Mouse (Mus musculus): ENCODE measurements at regions not wholly inside any gene's neighbourhood (a gene's known extent, or its start where the extent isn't known, plus 50 kb on each side); places are given as distances from the start of the nearest gene placed in this dataset.

- Histone ChIP-seq H3K9me3 (no peaks in the 10 kb centered on the region), H3K27me3 (no peaks in the 10 kb centered on the region), H3K9ac (no peak overlapping the region), H3K27ac (no peak overlapping the region), H3K4me3 (no peak overlapping the region), H3K36me3 (no peaks in the 10 kb centered on the region), H3K4me1 (no peaks in the 10 kb centered on the region), H3K4me2 (no peak overlapping the region)
- 69% methylated on average over 2 of the region's 2 CpGs for WGBS
- ATAC-seq (ENCODE audit: borderline replicate concordance, extremely low read depth, low FRiP score, low TSS enrichment), result no peak
These were observed 69.6 kb downstream of the Cldn1 start for GRCm38 (mm10) chr16:26302045-26302444.

DNA sequence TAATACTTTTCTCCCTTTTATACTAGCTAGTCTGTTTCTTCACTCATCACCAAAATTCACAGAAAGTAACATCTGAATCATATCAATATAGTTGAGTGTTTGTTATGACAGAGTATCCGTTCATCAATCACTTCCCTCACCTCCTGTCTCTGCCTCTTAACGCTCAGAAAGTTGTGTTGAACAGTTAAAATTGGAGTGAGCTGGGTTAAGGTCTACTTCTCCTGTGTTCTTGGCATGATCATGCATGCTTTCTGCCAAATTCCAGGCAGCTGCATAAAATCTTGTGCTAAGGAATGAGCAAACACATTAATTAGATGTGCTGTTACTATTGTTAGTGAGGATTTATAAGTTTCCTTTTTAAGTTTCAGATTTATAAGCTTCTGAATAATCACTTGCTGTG, 79.9 kb downstream of the Cldn1 start:
- Histone ChIP-seq H3K27ac (no peak overlapping the region), H3K9ac (no peak overlapping the region), H3K4me1 (0 out of 2 replicates have a peak, but pooled peaks cover 4% of the 10 kb centered on the region), H3K4me2 (no peak overlapping the region), H3K36me3 (no peaks in the 10 kb centered on the region), H3K27me3 (no peaks in the 10 kb centered on the region), H3K4me3 (no peak overlapping the region), H3K9me3 (no peaks in the 10 kb centered on the region)
- peak; percentile 74; the same call in 1 of the 2 replicates for ATAC-seq (ENCODE audit: borderline replicate concordance, extremely low read depth, low FRiP score, low TSS enrichment)
- 34% methylated on average over 2 of the region's 2 CpGs for WGBS

DNA sequence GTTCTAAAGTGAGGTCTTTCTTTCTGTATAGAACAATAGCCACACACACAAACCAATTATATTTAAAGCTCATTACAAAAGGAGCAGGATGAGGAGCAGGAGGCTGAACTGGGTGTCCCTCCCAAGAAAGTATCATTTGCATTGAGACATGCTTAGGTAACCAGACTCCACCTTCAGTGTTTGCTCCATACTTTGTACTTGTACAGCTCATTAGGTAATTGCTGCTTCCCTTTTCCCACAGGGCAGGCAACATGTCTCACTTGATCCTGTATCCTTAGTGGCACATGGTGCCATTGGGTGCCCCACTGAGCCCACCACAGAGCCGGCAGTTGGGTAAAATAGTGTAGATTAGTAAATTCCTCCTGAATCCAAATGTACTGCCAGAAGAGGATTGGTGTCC, 86.0 kb downstream of the Cldn1 start:
- no peaks in the 10 kb centered on the region for H3K9me3 ChIP-seq
- H3K9ac ChIP-seq, result no peak overlapping the region
- H3K27me3 ChIP-seq, result no peaks in the 10 kb centered on the region
- no peaks in the 10 kb centered on the region for H3K4me1 ChIP-seq
- no peak overlapping the region for H3K27ac ChIP-seq
- WGBS, result 87% methylated on average over 1 of the region's 1 CpGs
- no peaks in the 10 kb centered on the region for H3K36me3 ChIP-seq
- no peak for ATAC-seq (ENCODE audit: borderline replicate concordance, extremely low read depth, low FRiP score, low TSS enrichment)
- H3K4me2 ChIP-seq, result no peak overlapping the region
- H3K4me3 ChIP-seq, result no peak overlapping the region

- ATAC-seq (ENCODE audit: borderline replicate concordance, extremely low read depth, low FRiP score, low TSS enrichment), result no peak
- 93% methylated on average over 6 of the region's 6 CpGs for WGBS
- Histone ChIP-seq H3K27me3 (no peaks in the 10 kb centered on the region), H3K4me2 (no peak overlapping the region), H3K9me3 (no peaks in the 10 kb centered on the region), H3K36me3 (no peaks in the 10 kb centered on the region), H3K4me3 (no peak overlapping the region), H3K27ac (no peak overlapping the region), H3K9ac (no peak overlapping the region), H3K4me1 (no peaks in the 10 kb centered on the region)
These were observed 86.9 kb downstream of the Cldn1 start for GRCm38 (mm10) chr16:26284713-26285112.

- Histone ChIP-seq H3K4me1 (no peaks in the 10 kb centered on the region), H3K4me2 (no peak overlapping the region), H3K9me3 (no peaks in the 10 kb centered on the region), H3K9ac (no peak overlapping the region), H3K4me3 (no peak overlapping the region), H3K27me3 (no peaks in the 10 kb centered on the region), H3K27ac (peak overlapping the region; percentile 45), H3K36me3 (no peaks in the 10 kb centered on the region)
- ATAC-seq (ENCODE audit: borderline replicate concordance, extremely low read depth, low FRiP score, low TSS enrichment), result no peak
- 10% methylated on average over 1 of the region's 1 CpGs for WGBS
These were observed 89.2 kb downstream of the Cldn1 start for GRCm38 (mm10) chr16:26282418-26282817.

DNA sequence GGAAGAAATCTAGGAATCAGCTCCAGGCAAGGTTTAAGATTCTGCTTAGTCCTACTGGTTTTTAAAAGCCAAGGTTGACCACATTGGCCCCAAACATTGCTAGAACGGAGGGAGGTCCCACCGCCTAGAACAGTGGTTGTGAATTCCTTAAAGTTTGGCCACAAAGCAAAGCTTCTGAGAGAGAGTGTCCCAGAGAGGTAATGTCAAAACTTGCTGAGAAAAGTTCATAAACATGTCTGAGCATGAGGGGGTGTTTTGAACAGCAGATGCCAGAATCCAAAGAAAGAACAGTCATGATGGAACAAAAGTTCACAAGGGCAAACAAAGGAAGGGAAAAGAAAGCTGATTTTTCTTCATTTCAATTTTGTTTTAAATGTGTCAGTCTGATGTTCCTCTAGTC, 90.1 kb downstream of the Cldn1 start:
- WGBS, result 47% methylated on average over 2 of the region's 2 CpGs
- Histone ChIP-seq H3K27me3 (no peaks in the 10 kb centered on the region), H3K27ac (peak overlapping the region; percentile 45; the same call in 1 of the 2 replicates)

DNA sequence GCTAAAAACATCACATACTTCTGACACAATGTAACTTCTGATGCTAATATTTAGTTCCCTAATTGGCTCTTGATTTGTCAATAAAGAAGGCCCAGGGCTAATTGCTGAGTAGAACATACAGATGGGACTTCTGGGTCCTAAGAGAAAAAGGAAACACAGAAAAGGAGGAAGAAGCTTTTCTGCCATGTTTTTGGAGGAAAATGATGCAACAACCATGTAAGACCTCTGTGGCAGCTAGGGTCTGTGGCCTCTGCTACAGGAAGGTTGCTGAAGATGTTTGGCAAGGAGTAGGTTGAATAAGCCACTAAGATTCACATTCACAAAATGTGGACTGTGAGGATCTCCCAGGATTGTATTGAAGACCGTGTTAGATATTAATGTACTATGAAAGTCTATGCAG, 94.9 kb downstream of the Cldn1 start:
- ATAC-seq (ENCODE audit: borderline replicate concordance, extremely low read depth, low FRiP score, low TSS enrichment), result no peak
- Histone ChIP-seq H3K36me3 (no peaks in the 10 kb centered on the region), H3K9ac (no peak overlapping the region), H3K27ac (no peak overlapping the region), H3K4me2 (no peak overlapping the region), H3K27me3 (no peaks in the 10 kb centered on the region), H3K9me3 (no peaks in the 10 kb centered on the region), H3K4me1 (no peaks in the 10 kb centered on the region), H3K4me3 (no peak overlapping the region)
- 82% methylated on average over 1 of the region's 1 CpGs for WGBS

More for the DNA sequence above, 90.1 kb downstream of the Cldn1 start:
- no peak overlapping the region for H3K4me2 ChIP-seq
- H3K9me3 ChIP-seq, result no peaks in the 10 kb centered on the region
- no peaks in the 10 kb centered on the region for H3K4me1 ChIP-seq
- no peaks in the 10 kb centered on the region for H3K36me3 ChIP-seq
- no peak overlapping the region for H3K9ac ChIP-seq
- H3K4me3 ChIP-seq, result no peak overlapping the region
- ATAC-seq (ENCODE audit: borderline replicate concordance, extremely low read depth, low FRiP score, low TSS enrichment), result peak; percentile 42; the same call in 1 of the 2 replicates

DNA sequence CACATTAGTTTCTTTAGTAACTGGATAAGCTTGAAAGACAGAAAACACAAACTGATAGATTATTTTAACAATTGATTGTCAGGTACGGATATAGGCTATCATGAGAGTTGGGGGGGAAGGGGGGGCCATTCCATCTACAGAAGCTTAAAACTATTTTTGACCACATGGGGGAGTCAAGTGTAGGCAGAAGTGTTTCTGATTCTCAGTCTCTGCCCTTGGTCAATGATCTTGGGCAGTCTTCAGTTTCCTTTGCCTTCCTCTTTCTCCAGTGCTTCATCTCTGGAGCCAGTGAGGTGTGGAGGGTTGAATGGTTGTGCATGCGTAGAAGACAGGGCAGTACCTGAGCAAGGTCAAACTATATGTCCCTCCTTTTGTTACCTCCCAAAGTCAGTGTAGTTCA, 118.8 kb downstream of the Cldn1 start:
- ATAC-seq (ENCODE audit: borderline replicate concordance, extremely low read depth, low FRiP score, low TSS enrichment), result no peak
- Histone ChIP-seq H3K4me3 (no peak overlapping the region), H3K36me3 (no peaks in the 10 kb centered on the region), H3K9ac (no peak overlapping the region), H3K4me1 (no peaks in the 10 kb centered on the region), H3K27me3 (no peaks in the 10 kb centered on the region), H3K4me2 (no peak overlapping the region), H3K9me3 (no peaks in the 10 kb centered on the region), H3K27ac (no peak overlapping the region)
- 71% methylated on average over 2 of the region's 2 CpGs for WGBS

GRCm38 (mm10) chr16:26251698-26252097, 119.9 kb downstream of the Cldn1 start:
- WGBS, result 45% methylated on average over 5 of the region's 5 CpGs
- no peak for ATAC-seq (ENCODE audit: borderline replicate concordance, extremely low read depth, low FRiP score, low TSS enrichment)

DNA sequence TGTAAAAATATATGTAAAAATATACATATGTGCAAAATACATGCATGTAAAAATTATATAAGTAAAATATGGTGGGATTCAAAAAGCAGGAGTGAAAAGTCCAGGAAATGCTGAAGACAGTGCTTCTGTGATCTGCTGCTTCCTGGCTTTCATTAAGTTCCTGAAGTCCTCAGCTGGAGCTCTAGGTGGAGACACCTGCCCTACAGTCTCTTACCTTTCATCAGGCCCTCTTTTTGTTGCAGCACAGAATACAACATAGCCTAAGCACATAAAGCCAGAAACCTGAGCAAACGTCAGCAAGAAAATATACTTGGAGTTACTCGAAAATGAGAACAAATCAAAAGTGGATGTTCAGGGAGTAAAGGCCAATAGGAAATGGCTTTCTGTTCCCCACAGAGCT, 120.6 kb downstream of the Cldn1 start:
- no peak overlapping the region for H3K4me3 ChIP-seq
- no peaks in the 10 kb centered on the region for H3K4me1 ChIP-seq
- ATAC-seq (ENCODE audit: borderline replicate concordance, extremely low read depth, low FRiP score, low TSS enrichment), result no peak
- H3K9ac ChIP-seq, result no peak overlapping the region
- 64% methylated on average over 2 of the region's 2 CpGs for WGBS
- H3K36me3 ChIP-seq, result no peaks in the 10 kb centered on the region
- no peak overlapping the region for H3K4me2 ChIP-seq
- H3K9me3 ChIP-seq, result no peaks in the 10 kb centered on the region
- H3K27ac ChIP-seq, result no peak overlapping the region
- no peaks in the 10 kb centered on the region for H3K27me3 ChIP-seq

More at GRCm38 (mm10) chr16:26251698-26252097, 119.9 kb downstream of the Cldn1 start:
- Histone ChIP-seq H3K9ac (no peak overlapping the region), H3K4me2 (no peak overlapping the region), H3K36me3 (no peaks in the 10 kb centered on the region), H3K4me3 (no peak overlapping the region), H3K27me3 (no peaks in the 10 kb centered on the region), H3K9me3 (no peaks in the 10 kb centered on the region), H3K4me1 (no peaks in the 10 kb centered on the region), H3K27ac (no peak overlapping the region)

- H3K4me1 ChIP-seq, result no peaks in the 10 kb centered on the region
- H3K27me3 ChIP-seq, result no peaks in the 10 kb centered on the region
- H3K4me3 ChIP-seq, result no peak overlapping the region
- no peaks in the 10 kb centered on the region for H3K36me3 ChIP-seq
- H3K27ac ChIP-seq, result no peak overlapping the region
- ATAC-seq (ENCODE audit: borderline replicate concordance, extremely low read depth, low FRiP score, low TSS enrichment), result no peak
- no peaks in the 10 kb centered on the region for H3K9me3 ChIP-seq
- H3K4me2 ChIP-seq, result no peak overlapping the region
- no peak overlapping the region for H3K9ac ChIP-seq
These were observed 122.7 kb downstream of the Cldn1 start for GRCm38 (mm10) chr16:26248939-26249338.

DNA sequence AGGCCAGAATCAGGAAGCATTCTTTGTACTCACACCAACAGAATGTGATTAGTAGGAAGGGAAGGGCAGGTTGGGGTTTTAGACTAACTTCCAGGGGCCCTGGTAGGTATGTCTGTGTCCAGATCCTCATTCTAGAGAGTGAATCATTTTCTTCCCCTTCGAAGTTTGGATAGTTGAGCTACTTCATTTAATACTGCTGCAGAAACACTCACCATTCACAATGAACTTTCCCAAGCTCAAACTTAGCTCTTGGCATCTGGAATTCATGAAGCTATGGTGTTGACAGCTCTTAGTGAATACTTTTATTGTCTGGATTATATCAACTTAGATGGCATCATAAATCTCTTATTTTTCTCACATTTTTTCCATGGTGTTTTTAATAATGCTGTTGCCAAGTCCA, 123.7 kb downstream of the Cldn1 start:
- Histone ChIP-seq H3K9me3 (no peaks in the 10 kb centered on the region), H3K4me3 (no peak overlapping the region), H3K27ac (no peak overlapping the region), H3K9ac (no peak overlapping the region), H3K36me3 (no peaks in the 10 kb centered on the region), H3K4me1 (no peaks in the 10 kb centered on the region), H3K27me3 (no peaks in the 10 kb centered on the region), H3K4me2 (no peak overlapping the region)
- ATAC-seq (ENCODE audit: borderline replicate concordance, extremely low read depth, low FRiP score, low TSS enrichment), result no peak
- 77% methylated on average over 1 of the region's 1 CpGs for WGBS

DNA sequence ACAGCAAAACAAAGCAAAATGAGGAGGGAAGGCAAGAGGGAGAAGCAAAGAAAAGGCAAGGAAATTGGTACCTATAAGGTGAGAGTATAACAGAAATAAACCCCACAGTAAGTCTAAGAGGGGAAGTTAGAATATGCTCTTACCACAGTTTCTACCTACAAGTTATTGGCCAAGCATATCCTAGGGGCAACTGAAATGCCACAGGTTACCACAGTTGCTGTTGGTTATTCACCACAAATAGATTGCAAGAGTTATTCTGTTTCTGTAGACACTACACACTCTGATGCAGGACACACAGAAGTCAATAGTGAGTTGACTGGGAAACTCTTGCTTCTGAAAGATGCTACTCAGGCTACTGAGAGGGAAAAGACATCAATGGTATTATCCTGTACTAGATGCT, 129.7 kb upstream of the P3h2 start:
- H3K9me3 ChIP-seq, result no peaks in the 10 kb centered on the region
- no peak overlapping the region for H3K4me3 ChIP-seq
- ATAC-seq (ENCODE audit: borderline replicate concordance, extremely low read depth, low FRiP score, low TSS enrichment), result no peak
- H3K27me3 ChIP-seq, result no peaks in the 10 kb centered on the region
- no peaks in the 10 kb centered on the region for H3K4me1 ChIP-seq
- H3K9ac ChIP-seq, result no peak overlapping the region
- H3K27ac ChIP-seq, result no peak overlapping the region
- H3K36me3 ChIP-seq, result no peaks in the 10 kb centered on the region
- no peak overlapping the region for H3K4me2 ChIP-seq
